Mouse (Mus musculus) skeletal muscle tissue, adult 2 months (tissue): ENCODE measurements around the gene Tyms.

Experiments
- DNase-seq: peaks from one replicate; pipeline ENCODE4 v3.0.0-alpha.2; 2012; ENCODE audit warnings: low read depth, low spot score

Tyms gene

GRCm38 (mm10) chr5:30072825-30073821 lies at the start of gene Tyms:
Gene Tyms, minus strand, starts transcription at chr5:30073617.
- peak; percentile 40 for DNase-seq

GRCm38 (mm10) chr5:30122481-30122880 lies 49.1 kb upstream of the Tyms start:
- DNase-seq, result no peak

GRCm38 (mm10) chr5:30120106-30120505 lies 46.7 kb upstream of the Tyms start:
- no peak for DNase-seq

- no peak for DNase-seq
Measured at GRCm38 (mm10) chr5:30119163-30119562, 45.7 kb upstream of the Tyms start.

GRCm38 (mm10) chr5:30118018-30118417 lies 44.6 kb upstream of the Tyms start:
- no peak for DNase-seq

GRCm38 (mm10) chr5:30115718-30116117 lies 42.3 kb upstream of the Tyms start:
- no peak for DNase-seq

- no peak for DNase-seq
Measured at GRCm38 (mm10) chr5:30114761-30115140, 41.3 kb upstream of the Tyms start.

GRCm38 (mm10) chr5:30113881-30114760 lies 40.7 kb upstream of the Tyms start:
- no peak for DNase-seq

- DNase-seq, result no peak
Measured at GRCm38 (mm10) chr5:30112533-30113068, 39.2 kb upstream of the Tyms start.

- DNase-seq, result no peak
Measured at GRCm38 (mm10) chr5:30111771-30112170, 38.4 kb upstream of the Tyms start.

GRCm38 (mm10) chr5:30111126-30111525 lies 37.7 kb upstream of the Tyms start:
- no peak for DNase-seq

GRCm38 (mm10) chr5:30110371-30111060 lies 37.1 kb upstream of the Tyms start:
- DNase-seq, result no peak

GRCm38 (mm10) chr5:30109899-30110298 lies 36.5 kb upstream of the Tyms start:
- DNase-seq, result no peak

GRCm38 (mm10) chr5:30108233-30108632 lies 34.8 kb upstream of the Tyms start:
- DNase-seq, result no peak

GRCm38 (mm10) chr5:30107611-30108041 lies 34.2 kb upstream of the Tyms start:
- DNase-seq, result no peak

- no peak for DNase-seq
Measured at GRCm38 (mm10) chr5:30107186-30107585, 33.8 kb upstream of the Tyms start.

- no peak for DNase-seq
Measured at GRCm38 (mm10) chr5:30106756-30107155, 33.3 kb upstream of the Tyms start.

GRCm38 (mm10) chr5:30105668-30106300 lies 32.4 kb upstream of the Tyms start, which contains the start of gene 3110082J24Rik:
Gene 3110082J24Rik, minus strand, starts transcription at chr5:30106086.
- DNase-seq, result no peak

- DNase-seq, result no peak
Measured at GRCm38 (mm10) chr5:30104841-30105667, 31.6 kb upstream of the Tyms start, which contains the start of gene Garem2. Gene Garem2, plus strand, starts transcription at chr5:30105161.

- no peak for DNase-seq
Measured at GRCm38 (mm10) chr5:30104339-30104738, 30.9 kb upstream of the Tyms start.
